Mouse (Mus musculus) limb, embryonic 11.5 days (tissue): ENCODE measurements around the gene Rpl37. TPM values are rescaled to one million over a fixed set of nuclear protein-coding genes. Genes with fewer than 3 reads are reported as not detected.
"Not testable (repeated sequence)": the region's sequence is repeated elsewhere in the genome, so short reads cannot be mapped to it uniquely, and the experiment has no call there.

Source experiments
- ATAC-seq: fragments of 200-750 bp; cut with Nextera tagmentation; 2 replicates; pipeline ENCODE4 v1.8.0; 2017; ENCODE audit warnings: low read depth; ENCODE audit not compliant: insufficient number of reproducible peaks, low FRiP score, low TSS enrichment
- DNase-seq: peaks from one replicate; pipeline ENCODE4 v3.0.0-alpha.2; 2015; ENCODE audit warnings: low spot score
- H3K27ac ChIP-seq: fragments of 300-500 bp; sonication (generic); replicated peaks from 2 replicates; pipeline ENCODE4 v1.5.1; 2014; ENCODE audit warnings: low read depth, mild to moderate bottlenecking, low read length
- H3K27me3 ChIP-seq: fragments of 300-500 bp; sonication (generic); 2 replicates; pipeline ENCODE4 v1.6.1; 2014; ENCODE audit warnings: mild to moderate bottlenecking, low read length, mixed read lengths; ENCODE audit not compliant: control insufficient read depth, insufficient read depth
- H3K36me3 ChIP-seq: fragments of 300-500 bp; sonication (generic); 2 replicates; pipeline ENCODE4 v1.6.1; 2014; ENCODE audit warnings: mild to moderate bottlenecking, low read length, moderate library complexity, mixed read lengths; ENCODE audit not compliant: control insufficient read depth, insufficient read depth
- H3K4me1 ChIP-seq: fragments of 300-500 bp; sonication (generic); 2 replicates; pipeline ENCODE4 v1.6.1; 2014; ENCODE audit warnings: low read length, mixed read lengths; ENCODE audit not compliant: control insufficient read depth, insufficient read depth
- H3K4me2 ChIP-seq: fragments of 300-500 bp; sonication (generic); 2 replicates; pipeline ENCODE4 v1.6.1; 2014; ENCODE audit warnings: low read depth, mild to moderate bottlenecking, moderate library complexity; ENCODE audit not compliant: severe bottlenecking
- H3K4me3 ChIP-seq: fragments of 300-500 bp; sonication (generic); 2 replicates; pipeline ENCODE4 v1.5.1; 2014; ENCODE audit warnings: low read depth, low read length
- H3K9ac ChIP-seq: fragments of 300-500 bp; sonication (generic); 2 replicates; pipeline ENCODE4 v1.6.1; 2014; ENCODE audit warnings: mild to moderate bottlenecking, low read length
- H3K9me3 ChIP-seq: fragments of 300-500 bp; sonication (generic); 2 replicates; pipeline ENCODE4 v1.6.1; 2016; ENCODE audit warnings: low read length; ENCODE audit not compliant: control insufficient read depth
- WGBS: fragments of 180-500 bp; shearing (Covaris S2); extraction: QIAGEN DNeasy Blood & Tissue Kit; methylation state at CpG from one replicate; pipeline ENCODE4 v1.1.7; 2014; 5-methylcytosine and 5-hydroxymethylcytosine counted together
- polyA plus RNA-seq: library from polyadenylated mRNA; unstranded; fragments of >200 nt; fragmentation: Nextera tagmentation; extraction: Ambion mirVana; gene quantifications from 2 replicates; pipeline ENCODE4 v1.2.1, GENCODE M21; 2014

The Rpl37 gene
- polyA plus RNA-seq, 1 experiment from 2014 or later: 651 TPM

- 87% methylated on average over 14 of the region's 14 CpGs for WGBS
- H3K27me3 ChIP-seq, H3K4me1 ChIP-seq, H3K9me3 ChIP-seq, H3K27ac ChIP-seq, H3K36me3 ChIP-seq, H3K4me3 ChIP-seq, H3K4me2 ChIP-seq, H3K9ac ChIP-seq, DNase-seq, ATAC-seq: not testable (repeated sequence)
Measured at GRCm38 (mm10) chr15:5130887-5131668, 14.6 kb downstream of the Rpl37 start.

DNA sequence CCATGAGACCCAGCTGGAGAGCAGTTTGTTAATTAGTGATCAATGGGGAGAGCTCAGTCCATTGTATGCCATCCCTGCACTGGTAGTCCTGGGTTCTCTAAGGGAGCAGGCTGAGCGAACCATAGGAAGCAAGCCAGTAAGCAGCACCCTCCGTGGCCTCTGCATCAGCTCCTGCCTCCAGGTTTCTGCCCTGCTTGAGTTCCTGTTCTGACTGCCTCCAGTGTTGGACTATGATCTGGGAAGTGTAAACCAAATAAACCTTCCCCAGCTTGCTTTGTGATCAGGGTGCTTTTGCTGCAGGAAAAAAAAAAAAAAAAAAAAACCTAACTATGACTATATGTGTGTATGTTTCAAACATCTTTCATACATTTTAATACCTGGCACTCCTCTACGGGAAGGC, 16.9 kb downstream of the Rpl37 start:
- no peaks in the 10 kb centered on the region for H3K36me3 ChIP-seq
- H3K4me1 ChIP-seq: no peaks in the 10 kb centered on the region
- no peak overlapping the region for H3K4me2 ChIP-seq
- no peak for DNase-seq
- no peak for ATAC-seq
- no peak overlapping the region for H3K4me3 ChIP-seq
- no peaks in the 10 kb centered on the region for H3K9me3 ChIP-seq
- H3K9ac ChIP-seq: no peak overlapping the region
- WGBS: 72% methylated on average over 3 of the region's 3 CpGs
- no peaks in the 10 kb centered on the region for H3K27me3 ChIP-seq
- H3K27ac ChIP-seq: no peak overlapping the region

- DNase-seq (no peak), ATAC-seq (no peak)
- Histone ChIP-seq H3K9me3 (no peaks in the 10 kb centered on the region), H3K36me3 (no peaks in the 10 kb centered on the region), H3K27me3 (no peaks in the 10 kb centered on the region), H3K27ac (no peak overlapping the region), H3K4me1 (no peaks in the 10 kb centered on the region), H3K4me3 (no peak overlapping the region), H3K4me2 (no peak overlapping the region), H3K9ac (no peak overlapping the region)
- 92% methylated on average over 3 of the region's 3 CpGs for WGBS
Measured at GRCm38 (mm10) chr15:5134179-5134578, 17.7 kb downstream of the Rpl37 start.

DNA sequence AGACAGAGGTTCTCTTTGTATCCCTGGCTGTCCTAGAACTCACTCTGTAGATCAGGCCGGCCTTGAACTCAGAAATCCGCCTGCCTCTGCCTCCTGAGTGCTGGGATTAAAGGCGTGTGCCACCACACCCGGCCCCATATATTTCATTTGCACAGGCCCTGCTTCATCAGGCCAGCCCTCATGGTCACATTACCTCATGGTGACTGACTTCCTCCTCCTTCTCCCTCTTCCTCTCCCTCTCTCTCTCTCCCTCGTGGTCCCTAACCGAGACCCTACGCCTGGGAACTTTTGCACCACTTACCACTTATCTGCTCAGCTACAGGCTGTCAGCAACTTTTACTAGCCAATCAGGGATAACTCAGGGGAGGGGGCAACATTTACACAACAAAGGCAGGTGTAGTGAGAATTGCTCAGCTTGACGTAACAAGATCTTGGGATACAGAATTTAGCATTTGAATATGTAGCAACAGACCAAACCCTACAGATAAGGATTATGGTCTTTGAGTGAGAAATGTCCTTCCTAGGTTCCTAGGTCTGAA, 18.6 kb downstream of the Rpl37 start:
- Histone ChIP-seq H3K4me1 (no peaks in the 10 kb centered on the region), H3K9ac (no peak overlapping the region), H3K27me3 (no peaks in the 10 kb centered on the region), H3K36me3 (no peaks in the 10 kb centered on the region), H3K9me3 (no peaks in the 10 kb centered on the region), H3K27ac (no peak overlapping the region), H3K4me2 (no peak overlapping the region), H3K4me3 (no peak overlapping the region)
- no peak for ATAC-seq
- 77% methylated on average over 8 of the region's 8 CpGs for WGBS
- DNase-seq: no peak

- H3K9me3 ChIP-seq: no peaks in the 10 kb centered on the region
- WGBS: 89% methylated on average over 9 of the region's 9 CpGs
- no peak overlapping the region for H3K4me3 ChIP-seq
- no peaks in the 10 kb centered on the region for H3K4me1 ChIP-seq
- no peak overlapping the region for H3K27ac ChIP-seq
- H3K36me3 ChIP-seq: no peaks in the 10 kb centered on the region
- H3K27me3 ChIP-seq: no peaks in the 10 kb centered on the region
- DNase-seq: no peak
- H3K9ac ChIP-seq: no peak overlapping the region
- H3K4me2 ChIP-seq: no peak overlapping the region
- ATAC-seq: no peak
Measured at GRCm38 (mm10) chr15:5138021-5138856, 21.8 kb downstream of the Rpl37 start.

DNA sequence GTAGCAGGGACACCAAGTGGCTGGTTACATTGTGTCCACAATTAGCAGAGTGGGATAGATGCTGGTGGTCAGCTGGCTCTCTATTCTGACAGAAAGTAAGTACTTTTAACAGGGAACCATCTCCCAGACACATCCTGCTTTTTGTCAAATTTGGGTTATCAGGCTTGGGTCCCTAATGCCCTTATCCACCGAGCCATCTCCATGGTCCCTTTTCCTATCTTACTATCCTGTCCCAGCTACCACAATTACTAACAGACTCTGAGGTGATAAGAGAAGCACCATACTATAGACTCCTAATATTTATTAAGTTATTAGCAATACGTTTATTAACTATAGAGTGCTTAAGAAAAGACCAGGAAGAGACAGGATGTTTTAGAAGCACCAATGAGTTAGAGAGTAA, 22.9 kb downstream of the Rpl37 start:
- DNase-seq: no peak
- H3K36me3 ChIP-seq: no peaks in the 10 kb centered on the region
- no peak for ATAC-seq
- H3K9me3 ChIP-seq: no peaks in the 10 kb centered on the region
- no peaks in the 10 kb centered on the region for H3K4me1 ChIP-seq
- no peak overlapping the region for H3K4me3 ChIP-seq
- no peaks in the 10 kb centered on the region for H3K27me3 ChIP-seq
- H3K4me2 ChIP-seq: no peak overlapping the region
- no peak overlapping the region for H3K9ac ChIP-seq
- WGBS: 72% methylated on average over 2 of the region's 2 CpGs
- H3K27ac ChIP-seq: no peak overlapping the region

DNA sequence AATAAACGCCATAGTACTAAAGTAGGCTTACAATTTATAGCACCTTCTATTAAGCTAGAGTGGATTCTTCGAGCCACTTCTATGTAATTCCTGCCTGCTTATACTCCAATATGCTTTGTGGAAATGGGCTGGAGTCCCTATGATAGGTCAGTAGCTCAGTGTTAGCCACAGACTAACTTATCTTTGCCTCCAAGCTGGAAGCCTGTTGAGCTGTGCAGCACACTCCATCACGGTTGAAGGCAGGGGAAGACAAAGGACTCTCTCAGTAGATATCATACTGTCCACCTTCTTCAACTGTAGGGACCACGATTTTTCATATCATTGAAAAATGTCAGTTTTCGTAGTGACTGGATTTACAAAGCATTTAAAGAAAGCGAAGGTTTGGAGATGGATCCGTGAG, 23.4 kb downstream of the Rpl37 start:
- Histone ChIP-seq H3K27ac (no peak overlapping the region), H3K4me1 (peaks cover under 1% of the 10 kb centered on the region; the same call in 1 of the 2 replicates), H3K36me3 (no peaks in the 10 kb centered on the region), H3K9ac (no peak overlapping the region), H3K9me3 (no peaks in the 10 kb centered on the region), H3K4me3 (no peak overlapping the region), H3K4me2 (no peak overlapping the region), H3K27me3 (no peaks in the 10 kb centered on the region)
- ATAC-seq (no peak), DNase-seq (no peak)
- WGBS: 87% methylated on average over 7 of the region's 7 CpGs

GRCm38 (mm10) chr15:5140357-5140756, 23.9 kb downstream of the Rpl37 start:
- ATAC-seq: no peak
- peaks cover 5% of the 10 kb centered on the region for H3K4me1 ChIP-seq
- H3K4me2 ChIP-seq: no peak overlapping the region
- no peak for DNase-seq
- H3K4me3 ChIP-seq: no peak overlapping the region
- no peak overlapping the region for H3K9ac ChIP-seq
- H3K27me3 ChIP-seq: no peaks in the 10 kb centered on the region
- H3K9me3 ChIP-seq: no peaks in the 10 kb centered on the region
- no peak overlapping the region for H3K27ac ChIP-seq
- no peaks in the 10 kb centered on the region for H3K36me3 ChIP-seq
